Mouse (Mus musculus) stomach, embryonic 14.5 days (tissue): Measurements from ENCODE around the gene Ano2. TPM values are rescaled to one million over a fixed set of nuclear protein-coding genes. Genes with fewer than 3 reads are reported as not detected.

Experiments
- ATAC-seq: fragments of 200-750 bp; cut with Nextera tagmentation; 2 replicates; pipeline ENCODE4 v1.8.0; 2017; ENCODE audit warnings: low read depth, moderate TSS enrichment; ENCODE audit not compliant: insufficient number of reproducible peaks, insufficient read depth, low FRiP score
- H3K27ac ChIP-seq: fragments of 300-500 bp; sonication (generic); 2 replicates; pipeline ENCODE4 v1.5.1; 2014; ENCODE audit warnings: mild to moderate bottlenecking, low read length, moderate library complexity, mixed read lengths
- H3K27me3 ChIP-seq: fragments of 300-500 bp; sonication (generic); 2 replicates; pipeline ENCODE4 v1.6.1; 2014; ENCODE audit warnings: low read length, control low read depth, mixed read lengths; ENCODE audit not compliant: control insufficient read depth, insufficient read depth
- H3K36me3 ChIP-seq: fragments of 300-500 bp; sonication (generic); 2 replicates; pipeline ENCODE4 v1.6.1; 2014; ENCODE audit warnings: mild to moderate bottlenecking, control low read depth, low read length, moderate library complexity, mixed read lengths; ENCODE audit not compliant: control insufficient read depth, insufficient read depth
- H3K4me1 ChIP-seq: fragments of 300-500 bp; sonication (generic); 2 replicates; pipeline ENCODE4 v1.6.1; 2014; ENCODE audit warnings: low read length, control low read depth, mixed read lengths; ENCODE audit not compliant: control insufficient read depth, insufficient read depth
- H3K4me2 ChIP-seq: fragments of 300-500 bp; sonication (generic); replicated peaks from 2 replicates; pipeline ENCODE4 v1.6.1; 2014; ENCODE audit warnings: low read depth, low read length, control low read depth
- H3K4me3 ChIP-seq: fragments of 300-500 bp; sonication (generic); 2 replicates; pipeline ENCODE4 v1.5.1; 2014; ENCODE audit warnings: low read depth, low read length, control low read depth
- H3K9ac ChIP-seq: fragments of 300-500 bp; sonication (generic); replicated peaks from 2 replicates; pipeline ENCODE4 v1.6.1; 2014; ENCODE audit warnings: low read depth, mild to moderate bottlenecking, control low read depth, low read length, moderate library complexity, mixed read lengths
- H3K9me3 ChIP-seq: fragments of 300-500 bp; sonication (generic); 2 replicates; pipeline ENCODE4 v1.6.1; 2016; ENCODE audit warnings: low read depth, low read length, control low read depth; ENCODE audit not compliant: control insufficient read depth
- WGBS: fragments of 180-500 bp; shearing (Covaris S2); extraction: QIAGEN DNeasy Blood & Tissue Kit; methylation state at CpG from one replicate; pipeline ENCODE4 v1.1.7; 2014; 5-methylcytosine and 5-hydroxymethylcytosine counted together
- polyA plus RNA-seq: library from polyadenylated mRNA; unstranded; fragments of >200 nt; fragmentation: Nextera tagmentation; extraction: Ambion mirVana; gene quantifications from 2 replicates; pipeline ENCODE4 v1.2.1, GENCODE M21; 2014

Ano2 gene
- polyA plus RNA-seq, 1 experiment from 2014 or later: 0.09 TPM

DNA sequence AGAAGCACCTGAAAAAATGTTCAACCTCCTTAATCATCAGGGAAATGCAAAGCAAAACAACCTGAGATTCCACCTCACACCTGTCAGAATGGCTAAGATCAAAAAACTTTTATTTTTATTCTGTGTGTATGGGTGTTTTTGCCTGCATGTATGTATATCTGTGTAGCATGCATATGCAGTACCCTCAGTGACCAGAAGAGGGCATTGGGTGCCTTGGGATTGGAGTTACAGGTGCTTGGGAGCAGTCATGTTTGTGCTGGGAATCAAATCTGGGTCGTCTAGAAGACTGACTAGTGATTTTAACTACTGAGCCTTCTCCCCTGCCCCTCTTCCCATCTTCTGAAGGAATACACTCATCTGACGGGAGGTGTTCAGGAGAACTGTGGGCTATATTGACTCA lies 36.2 kb downstream of the Ano2 start:
- H3K9me3 ChIP-seq: no peaks in the 10 kb centered on the region
- no peak overlapping the region for H3K9ac ChIP-seq
- no peaks in the 10 kb centered on the region for H3K27me3 ChIP-seq
- no peak overlapping the region for H3K4me2 ChIP-seq
- no peak for ATAC-seq
- H3K4me1 ChIP-seq: no peaks in the 10 kb centered on the region
- 82% methylated on average over 2 of the region's 2 CpGs for WGBS
- H3K4me3 ChIP-seq: no peak overlapping the region
- no peak overlapping the region for H3K27ac ChIP-seq
- H3K36me3 ChIP-seq: no peaks in the 10 kb centered on the region

DNA sequence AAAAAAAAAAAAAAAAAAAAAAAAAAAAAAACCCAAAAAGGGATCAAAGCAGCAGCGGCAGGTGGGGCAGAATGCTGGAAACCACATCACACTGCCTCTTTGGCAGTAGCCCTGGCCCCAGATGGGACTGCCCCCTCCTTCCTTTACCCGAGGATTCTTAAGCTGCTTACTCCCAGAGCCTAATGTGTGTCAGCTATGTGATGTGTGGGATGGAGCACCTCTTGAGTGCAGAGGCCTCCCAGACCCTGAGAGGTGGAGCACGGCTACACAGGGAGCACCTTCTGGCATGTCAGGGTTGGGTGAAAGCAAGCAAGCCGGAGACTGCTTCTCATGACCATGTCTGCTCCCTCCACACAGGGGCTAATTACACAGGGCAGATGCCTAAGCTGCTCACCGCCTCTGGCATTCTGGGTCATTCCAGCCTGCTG lies 37.3 kb downstream of the Ano2 start:
- Histone ChIP-seq H3K27me3 (no peaks in the 10 kb centered on the region), H3K36me3 (no peaks in the 10 kb centered on the region), H3K9ac (no peak overlapping the region), H3K4me1 (no peaks in the 10 kb centered on the region), H3K4me3 (no peak overlapping the region), H3K4me2 (no peak overlapping the region), H3K9me3 (no peaks in the 10 kb centered on the region), H3K27ac (no peak overlapping the region)
- 69% methylated on average over 5 of the region's 5 CpGs for WGBS
- no peak for ATAC-seq

DNA sequence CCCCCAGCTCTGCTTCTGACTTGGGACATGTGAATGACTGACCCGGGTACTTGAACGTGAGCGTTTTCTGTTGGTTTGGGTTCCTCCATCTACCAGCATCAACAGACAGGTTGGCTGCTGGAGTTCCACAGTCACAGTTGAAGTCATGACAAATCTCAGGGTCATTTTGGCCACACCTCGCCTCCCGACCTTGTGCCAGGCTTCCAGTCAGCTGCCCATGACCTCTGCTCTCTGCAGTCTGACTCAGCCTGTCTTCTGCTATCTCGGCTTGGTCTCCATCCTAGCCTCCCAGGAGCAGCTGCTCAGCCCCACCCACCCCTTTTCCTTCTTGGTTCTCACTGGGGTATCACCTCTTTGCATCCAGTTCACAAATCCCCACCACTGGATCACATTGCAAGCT lies 39.3 kb downstream of the Ano2 start:
- Histone ChIP-seq H3K36me3 (no peaks in the 10 kb centered on the region), H3K4me1 (no peaks in the 10 kb centered on the region), H3K27me3 (no peaks in the 10 kb centered on the region), H3K27ac (no peak overlapping the region), H3K9ac (no peak overlapping the region), H3K9me3 (no peaks in the 10 kb centered on the region), H3K4me2 (no peak overlapping the region), H3K4me3 (no peak overlapping the region)
- no peak for ATAC-seq
- WGBS: 73% methylated on average over 6 of the region's 6 CpGs

DNA sequence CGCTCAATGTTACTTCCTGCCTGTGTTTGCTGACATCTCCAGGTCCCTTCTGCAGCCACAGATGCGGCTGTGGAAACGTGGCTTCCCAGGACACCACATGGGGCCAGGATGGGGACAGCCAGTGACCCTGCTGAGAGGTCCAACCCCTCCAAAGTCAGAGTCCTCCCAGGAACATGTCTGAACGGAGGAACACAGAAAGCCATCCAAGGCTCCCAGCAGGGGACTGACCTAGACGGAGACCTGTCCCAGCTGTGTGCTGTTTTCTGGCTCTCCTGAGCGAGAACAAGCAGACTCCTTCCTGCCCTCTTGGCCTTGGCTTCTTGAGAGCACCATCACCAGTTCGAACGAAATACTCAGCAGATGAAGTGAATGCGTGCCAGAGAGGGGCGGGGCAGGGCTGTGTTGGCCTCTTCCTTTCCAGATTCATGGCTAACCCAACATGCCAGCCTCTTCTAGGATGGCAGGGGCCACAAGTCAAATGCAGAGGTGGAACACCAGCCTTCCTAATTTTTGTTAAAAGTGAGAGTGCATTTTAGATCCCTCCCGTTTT lies 39.8 kb downstream of the Ano2 start:
- no peak overlapping the region for H3K4me2 ChIP-seq
- ATAC-seq: no peak
- H3K36me3 ChIP-seq: no peaks in the 10 kb centered on the region
- 62% methylated on average over 11 of the region's 11 CpGs for WGBS
- H3K4me3 ChIP-seq: no peak overlapping the region
- H3K4me1 ChIP-seq: no peaks in the 10 kb centered on the region
- H3K27me3 ChIP-seq: no peaks in the 10 kb centered on the region
- no peak overlapping the region for H3K9ac ChIP-seq
- H3K27ac ChIP-seq: no peak overlapping the region
- H3K9me3 ChIP-seq: no peaks in the 10 kb centered on the region

DNA sequence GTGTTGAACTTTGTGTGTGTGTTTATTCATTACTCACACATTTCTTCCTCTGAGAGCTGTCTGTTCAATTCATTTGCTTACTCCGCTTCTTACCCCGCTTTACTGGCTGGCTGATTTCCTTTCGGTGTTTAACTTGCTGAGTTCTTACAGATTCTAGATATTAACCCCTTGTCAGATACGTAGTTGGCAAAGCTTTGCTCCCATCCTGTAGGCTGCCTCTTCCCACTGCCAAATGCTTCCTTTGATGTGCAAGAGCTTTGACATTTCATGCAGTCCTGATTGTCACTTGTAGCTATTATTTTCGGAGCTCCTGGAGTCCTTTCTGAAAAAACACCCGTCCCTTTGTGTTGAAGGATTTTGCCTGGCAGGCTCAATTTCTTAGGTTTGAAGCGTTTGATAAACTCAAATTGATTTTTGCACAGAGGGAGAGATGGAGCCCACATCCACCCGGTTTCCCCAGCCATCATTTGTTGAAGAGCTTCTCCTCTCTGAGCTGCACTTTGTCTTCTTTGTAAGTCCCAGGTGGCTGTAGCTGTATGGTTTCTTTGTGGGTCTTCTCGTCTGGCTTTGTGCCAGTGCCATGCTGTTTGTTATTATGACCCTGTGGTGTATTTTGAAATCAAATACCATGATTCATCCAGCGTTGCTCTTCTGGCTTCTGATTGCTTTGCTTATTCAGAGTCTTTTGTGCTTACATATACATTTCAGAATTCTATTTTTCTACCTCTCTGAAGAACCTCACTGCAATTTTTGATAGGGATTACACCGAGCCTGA lies 47.5 kb downstream of the Ano2 start:
- Histone ChIP-seq H3K27ac (no peak overlapping the region), H3K9ac (no peak overlapping the region), H3K36me3 (no peaks in the 10 kb centered on the region), H3K27me3 (no peaks in the 10 kb centered on the region), H3K9me3 (no peaks in the 10 kb centered on the region), H3K4me2 (no peak overlapping the region), H3K4me1 (no peaks in the 10 kb centered on the region), H3K4me3 (no peak overlapping the region)
- WGBS: 40% methylated on average over 11 of the region's 11 CpGs
- no peak for ATAC-seq

DNA sequence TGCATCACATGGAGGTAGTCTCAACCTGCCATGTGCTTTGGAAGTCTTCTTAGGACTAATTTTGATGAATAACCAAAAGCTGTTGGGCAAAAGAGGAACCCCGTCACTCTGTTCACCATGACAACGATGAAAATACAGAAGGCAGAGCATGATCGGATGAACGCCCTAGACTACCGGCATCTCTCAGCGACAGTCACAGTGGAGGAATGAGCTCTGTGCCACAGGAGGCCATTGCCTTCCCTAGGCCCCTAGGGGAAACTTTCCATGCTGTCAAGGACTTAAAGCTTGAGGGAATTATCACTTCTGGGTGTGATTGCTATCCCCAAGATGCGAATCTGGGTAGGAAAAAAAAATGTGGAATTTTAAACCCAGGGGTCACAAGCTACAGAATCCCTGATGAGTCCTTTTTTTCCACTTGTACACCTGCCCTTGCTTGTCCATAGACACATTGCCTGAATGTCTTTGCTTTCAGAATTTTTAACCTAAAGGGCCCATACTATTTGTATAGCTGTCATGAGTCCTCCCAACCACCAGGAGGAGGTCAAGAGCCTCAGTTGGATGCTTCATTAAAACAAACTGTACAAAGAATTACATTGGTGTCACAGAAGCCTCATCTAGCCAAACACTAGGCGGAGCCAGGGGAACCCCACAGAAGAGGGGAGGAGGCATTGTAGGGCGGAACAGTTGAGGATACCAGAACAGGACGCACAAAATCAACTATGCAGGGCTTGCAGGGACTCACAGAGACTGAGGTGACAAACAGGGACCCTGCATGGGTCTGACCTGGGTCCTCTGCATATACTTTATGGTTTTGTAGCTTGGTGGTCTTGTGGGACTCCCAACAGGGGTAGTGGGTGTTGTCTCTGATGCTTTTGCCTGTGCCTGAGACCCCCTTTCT lies 53.2 kb downstream of the Ano2 start:
- H3K4me3 ChIP-seq: no peak overlapping the region
- H3K9ac ChIP-seq: no peak overlapping the region
- H3K9me3 ChIP-seq: no peaks in the 10 kb centered on the region
- no peak overlapping the region for H3K27ac ChIP-seq
- H3K27me3 ChIP-seq: no peaks in the 10 kb centered on the region
- no peak for ATAC-seq
- H3K4me2 ChIP-seq: no peak overlapping the region
- WGBS: 90% methylated on average over 10 of the region's 10 CpGs
- H3K36me3 ChIP-seq: no peaks in the 10 kb centered on the region
- H3K4me1 ChIP-seq: no peaks in the 10 kb centered on the region

DNA sequence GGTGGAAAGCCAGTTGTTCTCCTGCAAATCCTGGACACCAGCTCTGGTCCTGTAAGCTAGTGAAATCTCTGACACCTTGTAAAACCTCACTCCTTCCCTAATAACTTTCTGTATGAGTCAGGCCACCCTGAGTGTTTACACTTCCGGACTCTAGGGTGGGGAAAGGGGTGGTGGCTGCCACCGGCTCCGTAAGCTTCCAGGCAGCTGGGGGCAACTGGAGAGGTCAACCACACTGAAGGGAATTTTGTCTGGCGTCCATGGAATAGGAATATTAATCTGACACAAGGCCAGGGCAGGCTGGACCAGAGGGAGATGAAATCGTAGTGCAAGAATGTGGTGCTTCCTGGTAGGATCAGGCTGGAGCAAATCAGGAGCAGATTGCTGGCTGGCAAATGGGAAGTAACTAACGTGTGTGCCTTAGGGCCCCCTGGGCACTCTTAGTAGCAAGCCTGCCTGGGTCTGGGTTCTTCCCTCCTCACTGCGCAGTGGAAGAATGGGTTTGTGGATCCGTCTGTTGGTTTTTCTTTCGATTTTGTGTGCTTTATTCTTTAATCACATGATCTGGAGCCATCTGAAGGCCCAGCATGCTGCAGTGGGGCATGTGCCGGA lies 57.2 kb downstream of the Ano2 start:
- no peaks in the 10 kb centered on the region for H3K9me3 ChIP-seq
- H3K36me3 ChIP-seq: no peaks in the 10 kb centered on the region
- no peaks in the 10 kb centered on the region for H3K27me3 ChIP-seq
- ATAC-seq: no peak
- H3K4me3 ChIP-seq: no peak overlapping the region
- H3K4me2 ChIP-seq: no peak overlapping the region
- WGBS: 48% methylated on average over 10 of the region's 10 CpGs
- H3K4me1 ChIP-seq: no peaks in the 10 kb centered on the region
- no peak overlapping the region for H3K27ac ChIP-seq
- H3K9ac ChIP-seq: no peak overlapping the region

DNA sequence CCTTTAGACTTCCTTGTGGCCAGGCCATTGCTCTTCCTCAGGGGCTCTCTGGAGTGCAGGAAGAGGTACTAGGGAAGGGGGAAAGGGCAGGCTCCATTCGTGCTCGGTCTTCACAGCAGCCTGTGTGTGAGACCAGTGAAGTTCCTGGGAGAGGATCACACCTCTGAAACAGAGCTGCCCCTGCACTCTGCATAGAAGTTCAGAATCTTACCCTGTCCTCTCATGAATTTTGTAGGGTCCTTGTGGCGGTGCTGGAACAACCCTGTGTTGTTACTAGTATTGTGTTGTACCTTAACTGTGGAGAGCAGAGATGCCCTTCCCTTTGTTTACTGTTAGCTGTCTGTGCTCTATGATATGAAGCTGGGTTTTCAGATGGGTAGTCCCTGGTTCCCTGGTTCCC lies 58.4 kb downstream of the Ano2 start:
- no peaks in the 10 kb centered on the region for H3K36me3 ChIP-seq
- no peaks in the 10 kb centered on the region for H3K27me3 ChIP-seq
- no peak for ATAC-seq
- H3K9ac ChIP-seq: no peak overlapping the region
- H3K4me1 ChIP-seq: no peaks in the 10 kb centered on the region
- WGBS: 51% methylated on average over 3 of the region's 3 CpGs
- no peak overlapping the region for H3K4me3 ChIP-seq
- H3K4me2 ChIP-seq: no peak overlapping the region
- no peaks in the 10 kb centered on the region for H3K9me3 ChIP-seq
- no peak overlapping the region for H3K27ac ChIP-seq
